Mouse (Mus musculus): ENCODE measurements around the gene Dhx40. TPM values are rescaled to one million over a fixed set of nuclear protein-coding genes. Genes with fewer than 3 reads are reported as not detected.
A peak's percentile ranks its signal among the peaks of the same experiment; 100 is the strongest.
"Not testable (repeated sequence)": the region's sequence is repeated elsewhere in the genome, so short reads cannot be mapped to it uniquely, and the experiment has no call there.

Dhx40 gene
- polyA plus RNA-seq, 1 experiment: 5.4 TPM

- Histone ChIP-seq H3K27ac (ENCODE audit: control insufficient read depth, insufficient read depth, low read length) (no peak overlapping the region), H3K4me1 (replicated peaks; ENCODE audit: control insufficient read depth, insufficient read depth, low read length) (no peaks in the 10 kb centered on the region; the same call in 1 of the 2 replicates), H3K4me3 (ENCODE audit: control insufficient read depth, insufficient read depth, low read length) (no peak overlapping the region), H3K27me3 (ENCODE audit: control insufficient read depth, insufficient read depth, low read length) (no peaks in the 10 kb centered on the region), H3K36me3 (ENCODE audit: control insufficient read depth, insufficient read depth, low read length) (no peaks in the 10 kb centered on the region)
- no peak for DNase-seq
- WGBS: 95% methylated on average over 7 of the region's 7 CpGs
- TF ChIP-seq POLR2A (IDR thresholded peaks at IDR 0.05; ENCODE audit: control insufficient read depth, extremely low read depth, insufficient read depth, low read length, poor library complexity): no peak
- no peak for TF ChIP-seq CTCF (IDR thresholded peaks at IDR 0.05; ENCODE audit: borderline replicate concordance, control insufficient read depth, extremely low read depth, insufficient read depth, low read length, poor library complexity)
Measured at GRCm38 (mm10) chr11:86822531-86822930, 15.0 kb upstream of the Dhx40 start.

DNA sequence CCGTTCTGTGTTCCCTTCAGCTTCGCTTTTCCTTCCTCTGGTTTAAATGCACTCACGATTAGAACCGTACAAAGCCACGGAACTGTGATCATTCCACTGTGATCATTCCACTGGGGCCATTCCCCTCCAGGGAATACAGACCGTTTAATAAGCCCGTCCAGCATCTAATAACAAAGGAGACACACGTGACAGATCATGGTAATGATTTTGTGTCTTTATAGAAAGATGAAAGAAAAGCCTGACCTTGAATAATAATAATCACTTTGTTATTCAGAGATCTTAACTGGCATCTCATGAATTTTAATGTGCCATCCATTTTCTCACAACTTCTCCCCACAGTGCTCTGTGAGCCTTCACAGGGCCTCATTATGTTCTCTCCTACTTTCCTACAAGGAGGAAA, 12.0 kb upstream of the Dhx40 start:
- Histone ChIP-seq H3K36me3 (ENCODE audit: control insufficient read depth, insufficient read depth, low read length) (no peaks in the 10 kb centered on the region), H3K4me3 (ENCODE audit: control insufficient read depth, insufficient read depth, low read length) (no peak overlapping the region), H3K27me3 (ENCODE audit: control insufficient read depth, insufficient read depth, low read length) (no peaks in the 10 kb centered on the region), H3K4me1 (replicated peaks; ENCODE audit: control insufficient read depth, insufficient read depth, low read length) (no peaks in the 10 kb centered on the region; the same call in none of the 2 replicates), H3K27ac (ENCODE audit: control insufficient read depth, insufficient read depth, low read length) (no peak overlapping the region)
- 90% methylated on average over 8 of the region's 8 CpGs for WGBS
- no peak for DNase-seq
- TF ChIP-seq POLR2A (IDR thresholded peaks at IDR 0.05; ENCODE audit: control insufficient read depth, extremely low read depth, insufficient read depth, low read length, poor library complexity): no peak
- TF ChIP-seq CTCF (IDR thresholded peaks at IDR 0.05; ENCODE audit: borderline replicate concordance, control insufficient read depth, extremely low read depth, insufficient read depth, low read length, poor library complexity): no peak

- TF ChIP-seq CTCF (IDR thresholded peaks at IDR 0.05; ENCODE audit: borderline replicate concordance, control insufficient read depth, extremely low read depth, insufficient read depth, low read length, poor library complexity): no peak
- TF ChIP-seq POLR2A (IDR thresholded peaks at IDR 0.05; ENCODE audit: control insufficient read depth, extremely low read depth, insufficient read depth, low read length, poor library complexity): no peak
- Histone ChIP-seq H3K4me3 (ENCODE audit: control insufficient read depth, insufficient read depth, low read length) (no peak overlapping the region), H3K36me3 (ENCODE audit: control insufficient read depth, insufficient read depth, low read length) (no peaks in the 10 kb centered on the region), H3K4me1 (replicated peaks; ENCODE audit: control insufficient read depth, insufficient read depth, low read length) (no peaks in the 10 kb centered on the region; the same call in none of the 2 replicates), H3K27ac (ENCODE audit: control insufficient read depth, insufficient read depth, low read length) (no peak overlapping the region), H3K27me3 (ENCODE audit: control insufficient read depth, insufficient read depth, low read length) (no peaks in the 10 kb centered on the region)
- WGBS: 93% methylated on average over 2 of the region's 2 CpGs
- DNase-seq: no peak
Measured at GRCm38 (mm10) chr11:86818928-86819327, 11.4 kb upstream of the Dhx40 start.

DNA sequence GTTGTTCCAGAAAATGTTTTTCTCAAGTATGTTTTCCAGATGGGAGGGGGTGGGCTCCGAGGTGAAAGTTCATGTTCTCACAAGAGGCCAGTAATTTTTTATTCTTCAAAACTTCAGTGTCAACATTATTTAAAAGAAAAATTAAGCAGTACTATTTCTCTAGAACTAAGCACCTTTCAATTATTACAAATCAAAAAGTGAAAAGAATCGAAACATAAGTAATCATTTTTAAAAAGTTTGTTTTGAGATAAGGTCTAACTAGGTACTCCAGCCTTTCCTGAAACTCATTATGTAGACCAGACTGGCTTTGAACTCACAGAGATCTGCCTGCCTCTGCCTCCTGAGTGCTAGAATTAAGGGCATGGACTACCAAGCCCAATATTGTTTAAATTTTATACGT, 8.7 kb upstream of the Dhx40 start:
- not testable (repeated sequence) for DNase-seq; H3K4me3 ChIP-seq (ENCODE audit: control insufficient read depth, insufficient read depth, low read length); H3K36me3 ChIP-seq (ENCODE audit: control insufficient read depth, insufficient read depth, low read length); H3K4me1 ChIP-seq (replicated peaks; ENCODE audit: control insufficient read depth, insufficient read depth, low read length); H3K27ac ChIP-seq (ENCODE audit: control insufficient read depth, insufficient read depth, low read length); H3K27me3 ChIP-seq (ENCODE audit: control insufficient read depth, insufficient read depth, low read length)
- WGBS: 56% methylated on average over 3 of the region's 3 CpGs

- H3K27me3 ChIP-seq (ENCODE audit: control insufficient read depth, insufficient read depth, low read length); H3K36me3 ChIP-seq (ENCODE audit: control insufficient read depth, insufficient read depth, low read length); H3K27ac ChIP-seq (ENCODE audit: control insufficient read depth, insufficient read depth, low read length); DNase-seq; H3K4me1 ChIP-seq (replicated peaks; ENCODE audit: control insufficient read depth, insufficient read depth, low read length): not testable (repeated sequence)
- peak overlapping the region; percentile 36 for H3K4me3 ChIP-seq (ENCODE audit: control insufficient read depth, insufficient read depth, low read length)
- 3% methylated on average over 5 of the region's 11 CpGs for WGBS
Measured at GRCm38 (mm10) chr11:86814481-86814880, 6.9 kb upstream of the Dhx40 start.

- DNase-seq; H3K27ac ChIP-seq (ENCODE audit: control insufficient read depth, insufficient read depth, low read length); H3K4me3 ChIP-seq (ENCODE audit: control insufficient read depth, insufficient read depth, low read length); H3K27me3 ChIP-seq (ENCODE audit: control insufficient read depth, insufficient read depth, low read length); H3K4me1 ChIP-seq (replicated peaks; ENCODE audit: control insufficient read depth, insufficient read depth, low read length); H3K36me3 ChIP-seq (ENCODE audit: control insufficient read depth, insufficient read depth, low read length): not testable (repeated sequence)
- WGBS: 64% methylated on average over 7 of the region's 11 CpGs
Measured at GRCm38 (mm10) chr11:86813256-86813655, 5.7 kb upstream of the Dhx40 start.

- 96% methylated on average over 1 of the region's 1 CpGs for WGBS
- no peak for DNase-seq
- H3K27ac ChIP-seq (ENCODE audit: control insufficient read depth, insufficient read depth, low read length): no peak overlapping the region; the same call in 1 of the 2 replicates
- H3K27me3 ChIP-seq (ENCODE audit: control insufficient read depth, insufficient read depth, low read length): no peaks in the 10 kb centered on the region
- TF ChIP-seq CTCF (IDR thresholded peaks at IDR 0.05; ENCODE audit: borderline replicate concordance, control insufficient read depth, extremely low read depth, insufficient read depth, low read length, poor library complexity) (no peak), POLR2A (IDR thresholded peaks at IDR 0.05; ENCODE audit: control insufficient read depth, extremely low read depth, insufficient read depth, low read length, poor library complexity) (no peak)
- H3K4me3 ChIP-seq (ENCODE audit: control insufficient read depth, insufficient read depth, low read length): no peak overlapping the region
- H3K4me1 ChIP-seq (replicated peaks; ENCODE audit: control insufficient read depth, insufficient read depth, low read length): peaks cover 3% of the 10 kb centered on the region
- peaks cover 3% of the 10 kb centered on the region; the same call in 1 of the 2 replicates for H3K36me3 ChIP-seq (ENCODE audit: control insufficient read depth, insufficient read depth, low read length)
Measured at GRCm38 (mm10) chr11:86811326-86811630, 3.7 kb upstream of the Dhx40 start.

All from thymus, adult 2 months (tissue).